Mouse (Mus musculus) bone marrow, adult 2 months (tissue): Measurements from ENCODE around the gene Rab4a. TPM values are rescaled to one million over a fixed set of nuclear protein-coding genes. Genes with fewer than 3 reads are reported as not detected.

Source experiments
- H3K27ac ChIP-seq: fragments of 200-500 bp; 2 replicates; pipeline ENCODE4 v1.5.1; 2012; ENCODE audit warnings: low read depth, mild to moderate bottlenecking, control low read depth, inconsistent platforms, low read length; ENCODE audit not compliant: control insufficient read depth, poor library complexity, insufficient read depth
- H3K4me1 ChIP-seq: fragments of 200-500 bp; 2 replicates; pipeline ENCODE4 v1.6.1; 2011; ENCODE audit warnings: low read length; ENCODE audit not compliant: control insufficient read depth, insufficient read depth
- H3K4me3 ChIP-seq: fragments of 200-500 bp; replicated peaks from 2 replicates; pipeline ENCODE3; 2011; ENCODE audit warnings: mild to moderate bottlenecking, low read depth, low read length, control low read depth; ENCODE audit not compliant: control insufficient read depth
- CTCF ChIP-seq: fragments of 200-500 bp; IDR thresholded peaks from 2 replicates; pipeline ENCODE4 v1.5.1; 2011; ENCODE audit warnings: low read length, control low read depth; ENCODE audit not compliant: control insufficient read depth, insufficient read depth
- POLR2A ChIP-seq: fragments of 200-500 bp; IDR thresholded peaks from 2 replicates; pipeline ENCODE4 v1.6.1; 2011; ENCODE audit warnings: low read depth, mild to moderate bottlenecking, control low read depth, low read length, borderline replicate concordance; ENCODE audit not compliant: control insufficient read depth
- WGBS: fragments of 180-500 bp; shearing (Covaris S2); methylation state at CpG from one replicate; pipeline ENCODE4 v1.1.7; 2018; 5-methylcytosine and 5-hydroxymethylcytosine counted together
- polyA plus RNA-seq: library from polyadenylated mRNA; stranded (reverse); fragments of >200 nt; gene quantifications from 2 replicates; pipeline ENCODE4 v1.2.4, GENCODE M21; 2011; ENCODE audit warnings: low replicate concordance; ENCODE audit not compliant: missing spikeins, insufficient read depth, insufficient read length

Gene Rab4a
- polyA plus RNA-seq, 1 experiment, result 9.1 TPM

- 55% methylated on average over 1 of the region's 1 CpGs for WGBS
Measured at GRCm38 (mm10) chr8:123854252-123854651, 48.5 kb downstream of the Rab4a start.

GRCm38 (mm10) chr8:123854733-123855475, 49.1 kb downstream of the Rab4a start:
- H3K27ac ChIP-seq, result no peak overlapping the region
- no peaks in the 10 kb centered on the region; the same call in 1 of the 2 replicates for H3K4me1 ChIP-seq
- no peak overlapping the region for H3K4me3 ChIP-seq
- WGBS, result 84% methylated on average over 9 of the region's 9 CpGs
- TF ChIP-seq CTCF (no peak), POLR2A (no peak)

More at GRCm38 (mm10) chr8:123854252-123854651, 48.5 kb downstream of the Rab4a start:
- Histone ChIP-seq H3K4me3 (no peak overlapping the region), H3K27ac (no peak overlapping the region), H3K4me1 (no peaks in the 10 kb centered on the region; the same call in 1 of the 2 replicates)
- no peak for TF ChIP-seq POLR2A
- no peak for TF ChIP-seq CTCF

- no peak overlapping the region for H3K27ac ChIP-seq
- no peaks in the 10 kb centered on the region; the same call in 1 of the 2 replicates for H3K4me1 ChIP-seq
- H3K4me3 ChIP-seq, result no peak overlapping the region
- WGBS, result 87% methylated on average over 3 of the region's 3 CpGs
- TF ChIP-seq POLR2A, result no peak
- no peak for TF ChIP-seq CTCF
Measured at GRCm38 (mm10) chr8:123857361-123857760, 51.6 kb downstream of the Rab4a start.

- no peaks in the 10 kb centered on the region; the same call in 1 of the 2 replicates for H3K4me1 ChIP-seq
- H3K4me3 ChIP-seq, result peak overlapping the region; percentile 76
- H3K27ac ChIP-seq, result peak overlapping the region; percentile 88
- TF ChIP-seq CTCF (no peak), POLR2A (no peak)
- 2% methylated on average over 17 of the region's 17 CpGs for WGBS
Measured at GRCm38 (mm10) chr8:123858574-123858940, 52.8 kb downstream of the Rab4a start.

GRCm38 (mm10) chr8:123858941-123859647, 53.3 kb downstream of the Rab4a start:
- TF ChIP-seq CTCF, result no peak
- TF ChIP-seq POLR2A, result peak; percentile 66; the same call in 1 of the 2 replicates
- peak overlapping the region; percentile 83 for H3K4me3 ChIP-seq
- 1% methylated on average over 79 of the region's 79 CpGs for WGBS
- H3K27ac ChIP-seq, result peak overlapping the region; percentile 88
- no peaks in the 10 kb centered on the region; the same call in 1 of the 2 replicates for H3K4me1 ChIP-seq

- peak; percentile 40; the same call in 1 of the 2 replicates for TF ChIP-seq POLR2A
- no peak for TF ChIP-seq CTCF
- Histone ChIP-seq H3K4me1 (no peaks in the 10 kb centered on the region; the same call in 1 of the 2 replicates), H3K4me3 (peak within 1 kb of the TSS; percentile 83), H3K27ac (peak within 1 kb of the TSS; percentile 88)
- WGBS, result 1% methylated on average over 48 of the region's 48 CpGs
Measured at GRCm38 (mm10) chr8:123859648-123860259, 54.0 kb downstream of the Rab4a start, which contains the start of gene Ccsap. Ccsap (minus strand) TSS chr8:123860209.

GRCm38 (mm10) chr8:123860386-123860785, 54.6 kb downstream of the Rab4a start:
- WGBS, result 53% methylated on average over 4 of the region's 4 CpGs
- H3K4me1 ChIP-seq, result no peaks in the 10 kb centered on the region; the same call in 1 of the 2 replicates
- TF ChIP-seq CTCF (no peak), POLR2A (no peak)
- no peak overlapping the region for H3K4me3 ChIP-seq
- no peak overlapping the region for H3K27ac ChIP-seq

- WGBS, result 75% methylated on average over 7 of the region's 7 CpGs
- no peak for TF ChIP-seq CTCF
- no peak for TF ChIP-seq POLR2A
- Histone ChIP-seq H3K27ac (no peak overlapping the region), H3K4me1 (no peaks in the 10 kb centered on the region), H3K4me3 (no peak overlapping the region)
Measured at GRCm38 (mm10) chr8:123865786-123866185, 60.0 kb downstream of the Rab4a start.
